Mouse (Mus musculus) olfactory bulb, adult 2 months (tissue): ENCODE data around the gene Ttc12.

ENCODE experiments used
- CTCF ChIP-seq: fragments of 200-500 bp; IDR thresholded peaks from 2 replicates; pipeline ENCODE4 v1.5.1; 2012; ENCODE audit warnings: low read depth, mild to moderate bottlenecking, low read length, moderate library complexity; ENCODE audit not compliant: insufficient read depth
- POLR2A ChIP-seq: fragments of 200-500 bp; IDR thresholded peaks from 2 replicates; pipeline ENCODE4 v1.6.1; 2012; ENCODE audit warnings: mild to moderate bottlenecking, low read depth, low read length, moderate library complexity; ENCODE audit not compliant: insufficient read depth

- TF ChIP-seq POLR2A (no peak), CTCF (no peak)
Observed at GRCm38 (mm10) chr9:49403711-49404110, 82.3 kb downstream of the Ttc12 start.
